Mouse (Mus musculus): ENCODE data around the gene Foxp1.
A peak's percentile ranks its signal among the peaks of the same experiment; 100 is the strongest.

Foxp1 gene

DNA sequence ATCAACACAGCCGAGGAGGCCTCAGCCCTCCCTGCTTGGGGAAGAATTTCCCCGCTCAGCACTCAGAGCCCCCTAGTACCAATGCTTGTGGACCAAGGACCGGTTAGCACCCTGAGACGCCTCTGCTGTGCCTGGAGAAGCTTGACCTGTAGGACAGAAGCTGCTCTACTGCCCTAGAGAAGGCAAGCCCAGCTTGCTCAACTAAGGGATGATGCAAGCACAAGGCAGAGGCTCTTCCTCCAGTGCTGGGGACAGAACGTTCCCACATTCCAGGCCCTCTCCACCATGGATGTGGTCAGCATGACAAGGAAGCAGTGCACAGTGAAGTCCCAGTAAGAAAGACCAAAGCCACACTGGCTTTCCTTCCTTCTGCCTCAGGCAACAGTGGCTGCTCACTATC, 347.1 kb downstream of the Foxp1 start:
- peak; percentile 24 for DNase-seq (ENCODE audit: low read depth)

DNA sequence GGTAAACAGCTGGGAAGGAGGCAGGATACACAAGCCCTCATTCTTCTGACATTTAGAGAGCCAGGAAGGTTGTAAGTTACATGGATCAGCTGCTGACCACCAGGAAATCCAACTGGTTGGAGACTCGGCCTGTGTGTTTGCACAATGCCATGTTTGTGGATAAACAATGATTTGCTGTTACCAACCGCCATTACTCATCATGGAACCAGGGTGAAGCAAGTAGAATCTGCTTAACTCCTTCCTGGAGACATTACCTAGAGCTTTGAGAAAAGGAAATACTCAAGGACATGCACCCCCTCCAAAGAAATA, 348.7 kb downstream of the Foxp1 start:
- peak; percentile 29 for DNase-seq (ENCODE audit: low read depth)

DNA sequence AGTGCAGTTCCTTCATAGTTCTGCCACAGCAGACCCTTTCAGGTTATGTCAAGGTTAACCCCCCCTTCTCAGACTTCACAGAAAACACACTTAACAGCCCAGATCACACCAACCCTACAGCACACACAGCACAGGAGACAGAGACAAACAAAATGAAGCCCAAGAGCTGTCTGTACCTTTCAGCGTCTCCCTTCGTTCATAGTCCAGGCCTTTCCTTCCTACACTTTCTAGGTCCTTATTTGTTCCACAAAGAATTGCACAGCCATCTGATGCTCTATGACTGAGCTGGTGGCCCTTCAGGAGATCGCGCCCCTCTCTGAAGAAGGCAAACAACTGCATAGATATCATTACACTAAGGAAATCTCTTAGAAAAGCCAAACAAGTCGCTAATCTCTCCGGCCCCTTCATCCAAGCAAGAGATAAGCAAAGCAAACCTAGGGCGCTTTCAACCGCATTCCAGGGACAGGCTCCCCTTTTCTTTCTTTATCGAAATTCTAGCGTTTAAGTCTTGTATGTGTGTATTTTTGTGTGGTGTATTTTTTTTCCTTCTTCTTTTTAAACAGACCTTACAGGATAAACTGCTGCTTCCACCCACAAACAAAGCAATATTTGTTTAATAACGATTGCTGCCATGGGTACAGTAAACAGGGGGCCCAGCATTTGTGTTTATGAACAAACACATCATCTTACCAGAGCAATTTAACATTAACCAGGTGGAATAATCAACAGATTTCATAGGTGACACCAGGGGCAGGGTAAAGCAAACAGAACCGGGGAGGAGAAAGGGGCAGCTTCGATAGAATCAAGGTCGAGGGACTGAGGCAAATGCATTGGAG, 349.2 kb downstream of the Foxp1 start:
- DNase-seq (ENCODE audit: low read depth) = no peak

DNA sequence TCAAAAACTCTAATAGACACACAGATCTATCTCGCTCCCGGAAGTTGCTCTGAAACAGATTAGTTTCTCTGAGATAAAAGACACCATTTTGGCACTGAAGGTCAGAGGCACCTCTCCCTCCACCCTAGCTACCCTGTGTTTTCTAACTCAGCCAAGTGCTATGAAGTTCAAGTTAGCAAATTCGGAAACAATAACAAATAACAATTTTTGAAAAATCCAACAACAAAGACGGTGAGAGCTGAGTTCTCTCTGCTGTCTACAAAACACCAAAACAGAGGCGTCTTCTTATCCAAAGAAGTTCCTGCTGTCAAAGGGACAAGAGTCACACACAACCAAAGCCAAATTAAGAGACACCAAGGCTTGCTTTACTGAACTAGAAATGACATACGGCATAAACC, 349.9 kb downstream of the Foxp1 start:
- no peak for DNase-seq (ENCODE audit: low read depth)

DNA sequence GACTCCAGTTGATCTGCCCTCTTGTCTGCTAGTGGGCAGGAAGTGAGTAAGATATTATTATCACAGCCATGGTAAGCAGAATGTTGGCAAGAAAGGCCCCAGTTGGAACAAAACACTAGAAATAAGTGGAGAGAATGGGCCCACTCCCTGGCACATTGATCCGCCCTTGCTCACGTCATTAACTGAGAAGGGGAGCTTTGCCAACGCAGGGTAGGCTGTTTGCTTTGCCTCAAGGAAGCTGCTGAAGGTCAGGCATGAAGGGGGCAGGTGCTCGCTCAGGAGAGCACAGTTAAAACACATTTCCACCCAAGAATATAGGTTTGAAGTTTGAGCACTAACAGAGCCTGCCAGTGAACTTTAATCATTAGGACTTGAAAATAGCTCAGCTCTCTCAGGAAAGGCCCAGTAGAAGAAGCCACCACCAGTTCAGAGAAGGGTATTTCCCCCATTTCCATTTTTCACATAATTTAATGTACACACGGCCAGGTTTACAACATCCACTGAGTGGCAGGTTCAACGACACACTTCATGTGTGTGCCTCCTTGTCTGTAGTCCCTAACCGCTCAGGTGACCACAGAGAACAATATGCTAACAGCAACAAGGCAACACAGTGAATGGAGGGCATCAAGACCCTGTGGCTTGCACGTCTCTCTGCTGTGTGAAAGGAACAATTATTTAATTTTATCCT, 350.5 kb downstream of the Foxp1 start:
- peak; percentile 49 for DNase-seq (ENCODE audit: low read depth)

DNA sequence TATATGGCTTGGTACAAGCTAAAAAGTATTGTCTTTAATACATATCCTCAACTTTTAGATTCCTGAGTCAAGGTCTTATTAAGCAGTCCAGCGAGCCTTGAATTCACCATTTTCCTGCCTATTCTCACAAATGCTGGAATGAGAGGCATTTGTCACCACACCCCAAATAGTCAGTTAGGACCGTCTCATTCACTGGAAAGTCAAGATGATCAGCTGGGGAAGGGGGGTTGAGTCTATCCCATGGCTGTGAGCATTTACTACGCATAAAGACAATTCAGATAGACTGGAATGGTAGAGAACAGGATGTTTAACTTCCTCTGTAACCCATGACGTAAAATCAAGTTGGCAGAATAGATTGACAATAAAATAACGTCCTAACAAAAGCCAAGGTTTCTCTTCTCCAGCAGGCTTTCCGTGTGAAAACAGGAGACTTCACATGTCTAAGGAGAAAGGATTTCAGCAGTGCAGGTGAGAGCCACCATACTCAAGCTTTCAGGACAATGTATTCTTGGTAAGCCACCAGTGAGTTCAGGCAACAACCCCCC, 351.2 kb downstream of the Foxp1 start:
- no peak for DNase-seq (ENCODE audit: low read depth)

DNA sequence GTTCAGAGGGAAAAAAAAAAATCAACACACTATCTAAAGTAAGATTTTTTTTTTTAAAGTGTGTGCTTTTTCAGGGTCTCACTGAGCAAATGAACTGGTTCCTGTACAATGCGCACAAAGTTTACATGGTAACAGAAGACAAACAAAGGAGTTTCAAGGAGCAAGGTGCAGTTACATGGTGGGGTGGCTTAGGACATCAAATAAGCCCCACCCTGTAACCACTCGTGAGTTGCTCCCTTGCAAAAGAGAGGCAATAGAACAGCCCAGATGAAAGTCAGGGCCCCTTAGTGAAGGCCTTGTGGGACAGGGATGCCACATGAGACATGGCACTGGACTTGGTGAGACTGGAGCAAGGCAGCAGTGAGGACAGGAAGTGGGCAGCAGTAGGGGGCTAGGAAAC, 353.8 kb downstream of the Foxp1 start:
- no peak for DNase-seq (ENCODE audit: low read depth)

DNA sequence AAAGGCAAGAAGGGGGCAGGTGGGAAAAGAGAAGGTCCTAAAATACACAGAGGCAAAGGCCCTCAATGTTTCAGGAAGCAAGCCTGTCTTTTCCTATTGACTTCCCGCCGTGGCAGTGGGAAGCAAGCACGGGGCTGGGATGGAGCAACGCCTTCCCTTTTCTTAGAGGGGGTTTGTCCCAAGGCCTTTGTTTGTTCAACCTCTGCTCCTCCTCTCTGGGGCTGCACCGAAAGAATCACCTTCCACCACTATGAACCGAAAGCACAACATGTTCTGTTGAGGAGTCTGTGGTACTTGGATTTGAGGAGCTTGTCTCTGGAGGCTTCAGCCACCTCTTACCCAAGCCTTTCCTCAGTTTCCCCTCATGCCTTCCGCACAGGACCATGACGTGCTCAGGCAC, 355.5 kb downstream of the Foxp1 start:
- no peak for DNase-seq (ENCODE audit: low read depth)

DNA sequence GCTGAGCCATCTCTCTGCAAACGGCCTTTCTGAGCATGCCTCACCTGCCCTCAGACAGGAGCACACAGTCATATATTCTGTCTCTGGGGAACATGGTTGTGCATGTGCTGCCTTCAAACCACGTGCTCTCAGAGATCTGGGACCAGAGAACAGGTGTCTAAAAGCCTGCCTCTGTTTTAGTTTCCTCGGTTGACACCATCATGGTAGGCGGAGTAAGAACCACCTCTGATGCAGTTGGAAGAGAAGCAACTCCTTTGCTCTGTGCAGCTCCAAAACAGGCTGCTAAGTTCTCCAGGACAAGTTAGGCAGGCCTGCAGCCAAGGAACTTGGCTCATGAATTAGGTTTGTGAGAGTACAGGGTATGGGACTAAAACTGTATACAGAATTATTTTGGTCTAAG, 356.4 kb downstream of the Foxp1 start:
- DNase-seq (ENCODE audit: low read depth) = no peak

DNA sequence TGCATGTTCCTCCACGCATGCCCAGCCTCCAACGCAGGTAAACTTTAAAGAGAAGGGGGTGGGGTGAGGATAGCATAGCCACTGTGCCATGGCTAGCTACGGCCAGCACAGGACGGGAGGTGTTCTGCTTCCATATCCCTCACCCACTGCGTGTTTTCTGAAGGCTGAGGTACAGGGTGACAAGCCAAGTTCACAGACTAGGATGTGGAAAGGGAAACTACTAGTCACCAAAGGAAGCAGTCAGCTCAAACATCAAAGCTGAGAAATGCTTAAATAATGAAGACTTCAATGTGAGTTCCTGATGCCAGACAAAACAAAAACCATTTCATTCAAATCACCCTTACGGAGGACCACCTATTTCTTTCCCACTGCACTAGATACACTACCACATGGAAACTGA, 357.8 kb downstream of the Foxp1 start:
- peak; percentile 17 for DNase-seq (ENCODE audit: low read depth)

DNA sequence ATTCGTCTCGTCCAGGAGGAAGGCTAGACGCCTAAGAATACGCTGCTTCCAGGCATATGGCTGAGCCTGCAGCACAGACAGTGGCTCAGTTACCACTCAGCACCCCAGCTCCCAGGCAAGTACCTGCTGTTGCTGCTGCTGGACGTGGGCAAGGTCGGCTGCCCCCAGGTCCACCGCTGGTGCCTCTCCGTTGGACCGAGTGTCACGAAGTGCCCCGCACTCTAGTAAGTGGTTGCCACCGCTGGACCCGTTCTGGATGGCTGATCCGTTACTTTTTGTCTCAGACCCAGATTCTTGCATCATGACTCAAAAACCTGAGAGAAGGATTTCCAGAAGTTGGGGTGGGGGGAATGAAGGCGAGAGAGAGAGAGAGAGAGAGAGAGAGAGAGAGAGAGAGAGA, 359.8 kb downstream of the Foxp1 start:
- no peak for DNase-seq (ENCODE audit: low read depth)

DNA sequence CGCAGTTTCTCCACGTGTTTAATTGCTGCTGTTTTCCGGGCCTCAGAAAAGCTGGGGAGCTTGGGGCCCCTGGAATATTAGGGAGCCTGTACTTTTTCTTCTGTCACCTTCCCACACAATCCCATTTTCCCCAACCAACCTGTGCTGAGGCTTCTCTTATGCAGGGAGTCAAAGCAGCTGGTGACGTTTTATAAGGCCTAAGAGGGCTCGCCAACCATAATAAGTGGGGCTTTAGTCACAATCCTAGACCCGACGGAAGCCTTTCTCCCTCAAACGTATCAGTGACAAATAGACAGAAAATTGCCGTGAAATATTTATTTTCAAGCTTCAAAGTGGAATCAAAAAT, 362.2 kb downstream of the Foxp1 start:
- no peak for DNase-seq (ENCODE audit: low read depth)

DNA sequence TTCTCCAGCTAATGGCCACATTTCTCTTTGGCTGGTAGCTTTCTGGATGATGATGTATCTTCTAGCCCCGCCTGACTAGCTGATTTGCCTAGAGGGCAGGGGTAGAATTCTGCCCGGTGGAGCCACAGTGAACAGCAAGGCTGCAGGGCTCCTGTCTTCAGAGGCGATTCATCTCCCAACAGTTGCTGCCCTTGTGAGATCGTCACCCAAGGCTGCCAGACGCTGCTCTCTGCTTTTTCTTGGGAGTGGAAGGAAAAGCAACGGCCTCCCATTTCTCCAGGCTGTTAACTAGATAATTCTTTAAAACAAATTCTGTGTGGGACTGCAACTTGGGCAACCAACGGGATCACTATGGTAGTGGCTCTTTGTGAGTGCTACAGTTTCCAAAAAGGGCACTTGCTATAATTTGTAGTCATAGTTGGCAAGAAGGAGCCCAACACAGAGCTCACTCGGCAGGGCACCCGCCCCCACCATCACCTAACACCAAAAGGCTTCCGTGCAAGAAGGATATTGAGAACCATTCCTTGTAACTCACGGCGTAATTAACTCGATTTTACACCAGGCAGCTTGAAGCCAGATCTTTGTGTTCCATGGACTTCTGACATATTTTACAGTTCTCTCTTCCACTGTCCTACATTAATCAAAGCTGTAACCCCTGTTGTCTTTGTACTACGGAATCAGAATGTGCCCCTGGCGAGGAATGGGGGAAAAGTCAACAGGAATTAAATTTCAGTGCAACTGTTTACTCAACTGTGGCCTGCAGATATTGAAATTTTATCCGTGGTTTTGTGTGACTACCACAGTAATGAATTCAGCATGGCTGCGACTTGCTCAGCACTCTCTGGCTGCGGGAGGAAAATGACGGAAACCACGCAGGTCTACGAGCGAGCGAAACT, 362.8 kb downstream of the Foxp1 start:
- DNase-seq (ENCODE audit: low read depth) = no peak

DNA sequence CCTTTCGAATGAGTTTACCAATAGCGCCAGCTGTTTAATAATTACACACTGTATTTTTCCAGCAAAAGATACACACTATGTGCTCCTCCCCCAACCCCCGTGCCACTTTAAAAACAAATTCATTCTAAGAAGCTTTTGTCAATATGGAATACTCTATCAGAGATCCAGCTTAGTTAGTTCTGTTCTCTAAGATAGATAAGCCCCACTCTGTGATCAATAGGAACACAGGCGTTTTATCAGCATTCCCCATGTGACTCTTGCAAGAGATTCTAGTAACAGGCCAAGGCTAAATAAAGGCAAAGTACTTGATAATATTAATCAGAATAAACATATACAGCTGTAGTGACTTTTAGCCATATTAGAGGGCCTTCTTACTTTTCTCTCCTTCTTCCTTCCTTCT, 368.8 kb downstream of the Foxp1 start:
- DNase-seq (ENCODE audit: low read depth) = no peak

DNA sequence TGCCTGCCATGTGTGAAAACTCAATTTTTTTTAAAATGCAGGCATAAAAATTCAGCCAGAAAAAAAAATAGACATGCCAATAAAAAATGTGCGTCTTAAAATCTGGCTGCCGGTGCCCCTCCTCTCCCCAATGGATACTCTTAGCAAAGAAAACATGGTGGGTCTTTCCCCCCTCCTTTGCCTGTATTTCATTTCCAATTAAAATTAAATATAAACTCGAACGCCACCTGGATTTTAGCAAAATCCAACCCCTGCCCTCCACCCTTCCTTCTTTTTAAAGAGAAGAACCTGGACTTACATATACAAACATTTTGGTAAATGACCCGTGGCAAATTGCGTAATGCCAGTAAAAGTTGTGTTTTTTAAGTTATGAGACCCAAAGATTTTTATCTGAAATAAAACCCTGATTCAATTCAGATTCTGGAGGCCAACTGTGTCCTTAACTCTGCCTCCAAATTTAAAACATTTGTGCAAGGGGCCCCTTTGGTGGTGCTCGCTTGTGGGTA, 376.1 kb downstream of the Foxp1 start:
- peak; percentile 33 for DNase-seq (ENCODE audit: low read depth)

DNA sequence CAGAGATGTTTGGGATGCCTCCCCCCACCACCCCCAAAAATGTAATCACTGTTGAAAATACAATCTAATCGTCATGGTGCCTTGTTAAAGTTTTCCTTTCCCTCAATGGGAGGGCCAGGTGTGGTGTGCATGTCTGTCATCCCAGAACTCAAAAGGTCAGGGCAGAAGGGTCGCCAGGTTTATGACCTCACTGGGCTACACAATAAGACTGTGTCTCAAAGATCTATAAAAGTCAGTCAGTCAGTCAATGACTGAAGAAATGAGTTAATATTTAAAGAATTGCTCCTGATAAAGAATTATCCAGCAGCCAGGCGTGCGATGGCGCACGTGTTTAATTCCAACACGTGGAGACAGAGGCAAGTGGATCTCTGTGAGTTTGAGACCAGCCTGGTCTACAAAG, 377.5 kb downstream of the Foxp1 start:
- no peak for DNase-seq (ENCODE audit: low read depth)

DNA sequence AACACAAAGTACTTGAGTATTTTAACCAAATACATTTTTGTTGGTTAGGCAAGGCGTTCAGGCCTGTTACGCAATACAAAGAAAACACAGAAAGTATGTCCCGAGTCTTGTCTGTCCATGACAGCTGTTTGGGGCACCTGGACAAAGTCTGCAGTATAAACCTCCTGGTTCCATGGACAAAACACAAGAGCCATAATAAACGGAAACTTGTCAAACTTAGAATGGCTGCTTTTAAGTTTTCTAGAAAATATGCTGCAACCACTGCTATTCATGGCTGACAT, 378.8 kb downstream of the Foxp1 start:
- peak; percentile 31 for DNase-seq (ENCODE audit: low read depth)

DNA sequence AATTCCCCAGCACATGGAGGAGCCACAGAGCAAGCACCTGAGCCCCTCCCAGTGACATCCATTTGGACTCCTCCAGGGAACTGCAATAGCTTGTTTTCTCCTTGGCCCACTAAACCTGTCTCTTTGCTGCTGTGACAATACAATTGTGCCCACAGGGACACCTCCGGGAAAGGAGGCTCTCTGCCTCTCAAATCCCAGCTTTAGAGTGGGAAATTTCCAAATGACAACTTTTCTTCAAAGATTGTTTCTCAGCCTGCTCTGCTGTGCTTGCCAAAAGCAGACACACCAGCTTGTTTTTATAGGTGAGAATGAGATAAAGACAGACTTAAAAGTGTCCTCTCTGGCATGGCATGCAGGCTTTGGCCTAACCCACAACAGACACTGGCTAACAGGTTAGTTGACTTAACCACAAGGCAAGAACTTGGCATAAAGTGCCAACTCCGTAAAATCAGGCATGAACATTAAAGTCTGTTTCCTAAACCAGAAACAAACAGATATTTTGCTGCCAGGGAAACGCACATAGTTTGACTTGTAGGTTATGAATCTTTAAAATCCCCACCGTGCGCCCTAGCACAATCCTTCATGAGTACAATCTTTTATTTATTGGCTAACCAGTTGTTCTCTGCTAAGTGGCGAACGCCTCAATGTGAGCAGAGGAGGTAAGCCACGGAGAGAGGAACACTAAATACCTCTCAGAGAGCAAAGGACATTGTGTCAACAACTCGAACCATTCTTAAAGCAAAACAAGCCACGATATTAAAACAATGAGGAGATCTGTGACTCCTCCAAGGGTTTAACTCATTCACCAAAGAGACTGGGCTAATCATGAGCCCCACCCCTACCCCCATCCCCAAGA, 379.4 kb downstream of the Foxp1 start:
- DNase-seq (ENCODE audit: low read depth) = no peak

DNA sequence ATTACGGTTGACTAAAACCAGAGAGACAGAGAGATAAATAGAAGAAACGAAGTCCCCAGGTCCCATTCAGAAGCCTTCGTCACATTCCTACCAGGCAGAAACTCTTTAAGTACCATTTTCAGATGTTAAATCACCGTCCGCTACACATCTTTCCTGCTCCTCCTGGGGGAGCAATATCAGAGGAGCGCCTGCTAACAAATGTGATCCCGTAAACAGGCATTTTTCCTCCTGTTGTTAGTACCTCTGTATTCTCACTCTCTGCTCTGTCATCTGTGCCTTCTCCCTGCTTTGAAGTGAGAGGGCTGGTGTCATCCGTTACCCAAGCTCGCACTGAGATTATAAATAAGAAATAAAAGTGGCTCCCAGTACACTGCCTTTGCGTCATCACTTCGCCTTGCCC, 384.5 kb downstream of the Foxp1 start:
- DNase-seq (ENCODE audit: low read depth) = no peak

DNA sequence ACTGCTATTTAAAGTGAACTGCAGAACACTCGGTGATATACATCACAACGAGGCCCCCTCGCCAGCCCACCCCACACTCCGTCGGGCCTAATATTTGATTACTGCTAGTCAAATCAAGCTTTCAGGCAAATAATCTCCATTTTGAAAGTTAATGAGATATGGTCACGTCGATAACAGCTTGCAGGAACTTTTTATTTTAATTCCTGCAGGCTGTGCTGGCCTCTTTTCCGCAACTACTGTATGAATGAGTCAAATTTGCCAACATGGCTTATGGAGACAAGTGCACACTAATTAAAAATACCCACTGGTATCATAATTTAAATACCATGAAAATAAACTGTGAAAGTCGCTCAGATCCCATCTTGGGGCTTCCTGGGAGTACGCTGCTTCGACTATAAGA, 385.4 kb downstream of the Foxp1 start:
- no peak for DNase-seq (ENCODE audit: low read depth)

DNA sequence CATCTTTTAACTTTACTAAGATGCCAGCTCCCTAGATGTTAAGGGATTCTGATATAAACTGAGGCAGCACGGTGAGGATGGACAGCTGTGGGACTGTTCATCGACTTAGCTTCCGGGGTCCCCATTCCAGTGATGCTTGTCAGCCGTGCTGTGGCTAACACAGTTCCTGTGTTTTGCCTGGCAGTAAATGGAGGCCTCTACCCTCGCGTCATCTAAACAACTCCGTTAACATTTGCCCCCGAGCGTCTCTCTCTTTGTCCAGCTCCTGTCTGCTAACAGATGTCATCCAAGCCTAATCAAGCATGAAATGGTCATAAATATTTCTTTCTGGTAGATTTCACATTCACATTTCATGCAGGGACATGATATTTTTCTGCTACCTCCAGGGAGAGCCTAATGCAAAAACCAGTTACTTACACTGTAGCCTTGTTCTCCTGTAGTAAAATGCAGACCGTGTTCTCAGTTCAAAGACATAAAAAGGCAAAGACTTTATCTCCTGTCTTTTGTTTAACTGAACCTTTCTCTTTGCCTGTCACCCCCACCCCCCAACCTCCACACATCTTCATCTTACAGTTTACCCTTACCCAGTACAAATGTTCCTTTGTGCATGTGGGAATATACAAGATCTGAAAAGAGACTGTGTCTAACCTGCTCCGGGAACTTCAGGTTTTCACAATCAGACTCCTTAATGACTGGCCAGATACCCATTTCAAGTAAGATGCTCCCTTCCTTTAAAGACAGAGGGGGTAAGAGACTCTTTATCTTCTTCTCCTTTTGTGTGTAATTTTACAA, 386.4 kb downstream of the Foxp1 start:
- DNase-seq (ENCODE audit: low read depth) = no peak
